Mouse (Mus musculus) midbrain, embryonic 15.5 days (tissue): ENCODE data around the gene Lmo1. TPM values are rescaled to one million over a fixed set of nuclear protein-coding genes. Genes with fewer than 3 reads are reported as not detected.
"Not testable (repeated sequence)": the region's sequence is repeated elsewhere in the genome, so short reads cannot be mapped to it uniquely, and the experiment has no call there.

Experiments used
- ATAC-seq: fragments of 200-750 bp; cut with Nextera tagmentation; replicated peaks from 2 replicates; pipeline ENCODE4 v1.8.0; 2017; ENCODE audit warnings: moderate TSS enrichment
- H3K27ac ChIP-seq: fragments of 300-500 bp; sonication (generic); 2 replicates; pipeline ENCODE4 v1.5.1; 2015; ENCODE audit warnings: mild to moderate bottlenecking, inconsistent platforms
- H3K27me3 ChIP-seq: fragments of 300-500 bp; sonication (generic); replicated peaks from 2 replicates; pipeline ENCODE4 v1.6.1; 2015; ENCODE audit warnings: inconsistent platforms
- H3K36me3 ChIP-seq: fragments of 300-500 bp; sonication (generic); replicated peaks from 2 replicates; pipeline ENCODE4 v1.6.1; 2015; ENCODE audit warnings: inconsistent platforms
- H3K4me1 ChIP-seq: fragments of 300-500 bp; sonication (generic); 2 replicates; pipeline ENCODE4 v1.6.1; 2015; ENCODE audit warnings: inconsistent platforms
- H3K4me2 ChIP-seq: fragments of 300-500 bp; sonication (generic); 2 replicates; pipeline ENCODE4 v1.6.1; 2015; ENCODE audit warnings: inconsistent platforms, mild to moderate bottlenecking, moderate library complexity
- H3K4me3 ChIP-seq: fragments of 300-500 bp; sonication (generic); 2 replicates; pipeline ENCODE4 v1.5.1; 2015; ENCODE audit warnings: mild to moderate bottlenecking, inconsistent platforms
- H3K9ac ChIP-seq: fragments of 300-500 bp; sonication (generic); 2 replicates; pipeline ENCODE4 v1.6.1; 2015; ENCODE audit warnings: mild to moderate bottlenecking, inconsistent platforms
- H3K9me3 ChIP-seq: fragments of 300-500 bp; sonication (generic); 2 replicates; pipeline ENCODE4 v1.6.1; 2016; ENCODE audit warnings: inconsistent platforms
- WGBS: fragments of 180-500 bp; shearing (Covaris S2); methylation state at CpG from one replicate; pipeline ENCODE4 v1.1.7; 2015; ENCODE audit warnings: mixed read lengths; 5-methylcytosine and 5-hydroxymethylcytosine counted together
- polyA plus RNA-seq: library from polyadenylated mRNA; unstranded; fragments of >200 nt; fragmentation: Nextera tagmentation; extraction: Ambion mirVana; gene quantifications from 2 replicates; pipeline ENCODE4 v1.2.1, GENCODE M21; 2015

Gene Lmo1
- polyA plus RNA-seq, 1 experiment from 2014 or later: 155 TPM

DNA sequence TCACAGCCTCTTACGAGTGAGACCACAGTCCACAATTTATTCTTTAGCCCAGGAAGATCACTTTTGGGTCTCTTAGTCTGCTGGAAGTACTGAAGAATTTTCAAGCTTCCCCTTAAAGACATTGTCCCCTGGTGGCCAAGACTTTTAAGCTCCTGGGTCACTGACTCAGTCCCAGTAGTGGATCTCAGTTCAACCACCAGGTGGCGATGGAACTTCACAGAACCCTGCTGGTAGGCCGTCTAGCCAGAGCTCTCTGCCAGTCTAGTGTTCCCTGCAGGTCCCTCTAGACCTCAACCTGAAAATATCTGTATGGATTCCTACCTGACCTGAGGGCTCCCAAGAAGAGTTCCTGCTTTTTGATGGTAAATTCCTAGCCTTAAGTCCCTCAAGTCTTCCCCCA lies 35.6 kb downstream of the Lmo1 start:
- H3K4me1 ChIP-seq: peaks cover 33% of the 10 kb centered on the region
- H3K4me3 ChIP-seq: no peak overlapping the region
- no peak overlapping the region for H3K27ac ChIP-seq
- no peaks in the 10 kb centered on the region for H3K36me3 ChIP-seq
- no peak overlapping the region for H3K9ac ChIP-seq
- 9% methylated on average over 3 of the region's 3 CpGs for WGBS
- ATAC-seq: peak; percentile 69
- no peaks in the 10 kb centered on the region for H3K9me3 ChIP-seq
- no peaks in the 10 kb centered on the region for H3K27me3 ChIP-seq
- no peak overlapping the region for H3K4me2 ChIP-seq

DNA sequence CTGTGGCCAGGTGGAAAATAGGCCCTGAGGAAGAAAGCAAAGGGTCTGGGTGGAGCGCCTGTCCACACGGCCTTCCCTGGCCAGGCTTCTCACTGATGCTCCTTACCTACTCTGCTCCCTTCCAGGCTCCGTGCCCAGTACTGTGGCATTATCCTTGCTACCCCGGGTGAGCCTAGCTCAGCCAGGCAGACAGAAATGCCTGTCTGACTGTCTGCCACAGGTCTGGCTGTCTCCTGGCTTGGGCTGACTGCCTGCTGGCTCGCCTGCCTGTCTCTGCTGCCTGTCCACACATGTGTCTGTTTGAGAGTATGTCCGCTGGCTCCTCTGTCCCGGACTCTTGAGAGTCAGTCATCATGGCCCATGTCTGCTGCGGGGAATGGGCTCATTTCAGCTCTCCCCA lies 37.6 kb downstream of the Lmo1 start:
- no peaks in the 10 kb centered on the region for H3K36me3 ChIP-seq
- H3K4me2 ChIP-seq: no peak overlapping the region
- 89% methylated on average over 8 of the region's 8 CpGs for WGBS
- H3K27ac ChIP-seq: no peak overlapping the region
- no peak for ATAC-seq
- H3K9me3 ChIP-seq: no peaks in the 10 kb centered on the region
- no peaks in the 10 kb centered on the region for H3K27me3 ChIP-seq
- no peak overlapping the region for H3K9ac ChIP-seq
- peaks cover 15% of the 10 kb centered on the region for H3K4me1 ChIP-seq
- H3K4me3 ChIP-seq: no peak overlapping the region

DNA sequence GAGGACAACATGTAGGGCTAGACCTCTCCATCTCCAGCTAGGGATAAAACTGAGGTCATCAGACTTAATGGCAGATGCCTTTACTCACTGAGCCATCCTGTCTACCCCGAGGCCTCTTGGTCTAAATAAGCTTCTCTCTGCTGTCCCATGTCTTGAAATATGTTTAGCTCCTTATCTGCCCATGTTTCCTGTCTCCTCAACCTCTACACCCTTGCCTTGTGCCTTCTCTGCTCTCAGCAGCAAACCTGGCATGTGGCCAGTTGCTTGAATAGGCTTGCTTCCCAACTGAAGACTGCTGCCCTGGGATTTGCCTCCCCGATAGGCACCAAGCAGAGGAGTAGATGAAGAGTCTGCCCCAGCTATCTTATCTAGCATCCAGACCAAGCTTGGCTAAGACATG lies 43.4 kb downstream of the Lmo1 start:
- H3K9me3 ChIP-seq: no peaks in the 10 kb centered on the region
- H3K9ac ChIP-seq: no peak overlapping the region
- 73% methylated on average over 2 of the region's 2 CpGs for WGBS
- no peaks in the 10 kb centered on the region for H3K4me1 ChIP-seq
- H3K4me2 ChIP-seq: no peak overlapping the region
- no peaks in the 10 kb centered on the region for H3K27me3 ChIP-seq
- no peak overlapping the region for H3K4me3 ChIP-seq
- no peak overlapping the region for H3K27ac ChIP-seq
- no peak for ATAC-seq
- H3K36me3 ChIP-seq: no peaks in the 10 kb centered on the region

DNA sequence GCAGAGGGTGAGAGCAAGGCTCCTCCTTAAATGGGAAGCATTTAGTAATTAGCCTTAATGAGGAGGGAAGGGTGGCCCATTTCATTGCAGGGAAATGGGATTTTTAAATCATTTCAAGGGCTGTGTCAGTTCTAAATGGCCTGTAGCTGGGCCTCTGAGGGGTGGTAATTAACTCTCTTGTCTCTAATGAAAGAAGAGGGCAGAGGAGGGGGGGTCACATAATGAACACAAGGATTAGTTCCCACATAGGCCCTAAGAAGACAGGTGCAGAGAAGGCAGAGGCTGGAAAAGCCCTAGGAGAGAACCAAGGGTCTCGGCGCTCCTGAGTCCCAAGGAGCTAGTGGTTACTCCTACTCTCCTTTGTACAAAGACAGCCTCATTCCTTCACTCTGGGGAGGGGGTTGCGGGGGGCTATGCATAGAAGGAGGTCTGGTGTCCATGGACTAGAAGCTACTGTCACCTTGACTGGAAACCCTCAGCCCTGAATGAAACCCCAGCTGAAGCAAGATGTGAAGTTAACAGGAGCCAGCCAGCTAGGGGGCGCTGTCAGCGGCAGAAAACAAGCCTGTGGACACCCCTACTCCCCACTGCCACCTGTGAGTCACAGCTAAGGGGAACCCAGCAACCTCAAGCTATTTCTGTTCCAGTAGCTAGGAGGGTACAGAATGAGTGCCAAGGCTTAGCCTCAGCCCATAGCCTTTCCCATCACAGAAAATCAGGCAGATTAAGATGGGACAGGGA lies 44.9 kb downstream of the Lmo1 start:
- no peak for ATAC-seq
- no peaks in the 10 kb centered on the region for H3K4me1 ChIP-seq
- no peak overlapping the region for H3K27ac ChIP-seq
- H3K4me2 ChIP-seq: no peak overlapping the region
- no peak overlapping the region for H3K9ac ChIP-seq
- no peaks in the 10 kb centered on the region for H3K27me3 ChIP-seq
- 62% methylated on average over 5 of the region's 5 CpGs for WGBS
- no peaks in the 10 kb centered on the region for H3K36me3 ChIP-seq
- H3K4me3 ChIP-seq: no peak overlapping the region
- no peaks in the 10 kb centered on the region for H3K9me3 ChIP-seq

DNA sequence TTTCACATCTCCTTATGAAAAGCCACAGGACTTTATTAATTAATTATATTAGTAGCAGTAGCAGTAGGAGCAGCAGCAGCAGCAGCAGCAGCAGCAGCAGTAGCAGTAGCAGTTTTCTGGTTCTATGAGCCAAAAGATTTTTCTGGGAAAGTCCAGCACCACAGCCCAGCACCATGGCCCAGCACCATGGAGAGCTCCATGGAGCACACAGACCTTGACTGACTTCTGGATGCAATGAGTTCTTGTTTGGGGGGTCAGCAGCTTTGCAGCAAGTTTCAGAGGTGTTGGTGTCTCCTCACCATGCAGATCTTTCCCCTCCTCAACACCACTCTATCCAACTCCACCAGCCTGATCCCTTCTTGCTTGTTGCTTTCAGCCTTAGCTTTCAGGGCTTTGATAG lies 45.6 kb downstream of the Lmo1 start:
- Histone ChIP-seq H3K36me3 (no peaks in the 10 kb centered on the region), H3K9me3 (no peaks in the 10 kb centered on the region), H3K9ac (no peak overlapping the region), H3K27ac (no peak overlapping the region), H3K27me3 (no peaks in the 10 kb centered on the region), H3K4me2 (no peak overlapping the region), H3K4me3 (no peak overlapping the region), H3K4me1 (no peaks in the 10 kb centered on the region)
- ATAC-seq: no peak; the same call in 1 of the 2 replicates

DNA sequence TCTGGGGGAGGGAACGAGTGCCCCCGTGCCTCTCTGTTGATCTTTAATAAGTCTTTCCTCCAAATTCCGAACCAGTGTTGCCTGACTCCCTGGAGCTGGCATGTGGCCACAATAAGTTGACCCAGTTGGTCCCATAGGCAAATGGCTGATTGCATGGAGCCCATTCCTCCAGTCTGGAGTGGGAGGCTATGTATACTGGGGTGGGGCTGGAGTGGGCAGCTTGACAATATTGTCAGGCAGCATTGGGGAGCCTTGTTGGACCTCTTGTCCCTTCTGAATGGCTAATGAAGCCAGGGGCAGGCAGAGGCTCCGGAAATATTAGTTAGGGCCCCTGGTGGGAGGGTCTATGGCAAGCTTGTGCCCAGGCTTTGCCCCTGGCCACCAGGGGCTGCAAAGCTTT lies 59.1 kb downstream of the Lmo1 start:
- Histone ChIP-seq H3K4me1 (peaks cover 21% of the 10 kb centered on the region), H3K36me3 (no peaks in the 10 kb centered on the region), H3K4me2 (no peak overlapping the region), H3K27ac (peak overlapping the region; percentile 74), H3K9ac (no peak overlapping the region), H3K9me3 (no peaks in the 10 kb centered on the region), H3K4me3 (no peak overlapping the region), H3K27me3 (no peaks in the 10 kb centered on the region)
- ATAC-seq: peak; percentile 46
- WGBS: 31% methylated on average over 4 of the region's 4 CpGs

DNA sequence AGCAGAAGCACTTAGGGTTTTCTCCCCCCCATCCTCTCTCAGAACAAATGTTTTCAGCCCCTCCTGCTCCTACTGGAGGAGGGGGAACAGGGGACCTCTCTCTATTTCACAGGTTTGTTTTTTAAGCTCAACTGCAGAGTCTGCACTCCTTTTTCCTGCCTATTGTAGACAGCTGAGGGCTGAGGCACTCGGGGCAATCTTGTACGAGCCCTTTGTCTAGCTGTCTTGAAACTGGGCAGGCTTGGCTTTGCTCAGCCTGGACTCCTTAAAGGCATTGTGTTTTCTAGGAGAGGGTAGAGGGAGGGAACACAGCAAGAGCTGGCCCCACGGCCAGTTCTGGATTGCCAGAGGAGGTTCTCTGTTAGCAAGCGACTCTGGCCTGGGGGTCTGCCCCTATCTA lies 59.5 kb downstream of the Lmo1 start:
- 17% methylated on average over 1 of the region's 4 CpGs for WGBS
- H3K36me3 ChIP-seq, H3K4me2 ChIP-seq, H3K27me3 ChIP-seq, H3K9me3 ChIP-seq, H3K4me3 ChIP-seq, H3K9ac ChIP-seq: not testable (repeated sequence)
- ATAC-seq: peak; percentile 72
- H3K4me1 ChIP-seq: peaks cover 25% of the 10 kb centered on the region
- peak overlapping the region; percentile 74 for H3K27ac ChIP-seq

DNA sequence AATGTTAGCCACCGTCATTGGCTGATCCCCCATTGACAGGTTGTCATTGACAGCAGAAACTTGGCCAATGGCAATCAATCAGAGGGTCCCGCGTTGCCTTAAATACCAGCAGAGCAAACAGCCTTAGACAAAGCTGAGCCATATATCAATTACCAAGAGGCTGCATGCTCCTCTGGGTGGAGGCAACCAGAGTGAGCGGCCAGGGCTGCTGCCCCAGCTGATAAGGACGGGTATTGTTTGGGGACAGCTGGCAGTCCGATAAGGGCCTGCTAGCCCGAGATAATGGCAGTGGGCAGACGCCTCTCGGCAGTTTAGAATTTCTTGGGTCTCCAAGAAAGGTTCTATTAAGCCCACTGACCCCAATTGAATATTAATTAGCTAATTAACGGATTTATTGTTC lies 60.1 kb downstream of the Lmo1 start:
- no peak overlapping the region for H3K4me3 ChIP-seq
- H3K36me3 ChIP-seq: no peaks in the 10 kb centered on the region
- H3K27ac ChIP-seq: peak overlapping the region; percentile 49
- no peaks in the 10 kb centered on the region for H3K27me3 ChIP-seq
- no peaks in the 10 kb centered on the region for H3K9me3 ChIP-seq
- peaks cover 28% of the 10 kb centered on the region for H3K4me1 ChIP-seq
- H3K4me2 ChIP-seq: no peak overlapping the region
- ATAC-seq: peak; percentile 90
- WGBS: 20% methylated on average over 10 of the region's 10 CpGs
- H3K9ac ChIP-seq: no peak overlapping the region

DNA sequence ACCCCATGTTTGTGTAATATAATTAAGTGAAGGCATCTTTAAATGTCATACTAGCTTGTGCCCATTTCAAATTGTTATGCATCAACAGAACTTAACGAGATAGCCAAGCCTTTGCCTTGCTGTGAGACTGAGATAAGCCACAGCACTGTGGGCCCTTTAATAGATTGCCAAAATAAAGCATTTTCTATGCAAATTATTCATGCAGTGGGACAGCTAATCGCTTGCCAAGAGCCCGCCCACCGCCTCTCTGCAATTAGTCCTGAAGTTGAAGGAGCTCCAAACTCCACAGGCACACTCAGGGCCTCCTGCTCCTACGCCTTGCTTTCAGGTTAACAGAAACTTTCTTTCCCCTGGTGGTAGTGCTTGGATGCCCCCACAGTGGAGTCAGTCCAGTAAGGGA lies 64.0 kb downstream of the Lmo1 start:
- H3K27me3 ChIP-seq: no peaks in the 10 kb centered on the region
- no peak overlapping the region for H3K9ac ChIP-seq
- H3K36me3 ChIP-seq: no peaks in the 10 kb centered on the region
- peak; percentile 48 for ATAC-seq
- no peak overlapping the region for H3K4me3 ChIP-seq
- H3K9me3 ChIP-seq: no peaks in the 10 kb centered on the region
- H3K27ac ChIP-seq: no peak overlapping the region
- WGBS: 36% methylated on average over 5 of the region's 5 CpGs
- H3K4me1 ChIP-seq: peaks cover 26% of the 10 kb centered on the region
- no peak overlapping the region for H3K4me2 ChIP-seq

DNA sequence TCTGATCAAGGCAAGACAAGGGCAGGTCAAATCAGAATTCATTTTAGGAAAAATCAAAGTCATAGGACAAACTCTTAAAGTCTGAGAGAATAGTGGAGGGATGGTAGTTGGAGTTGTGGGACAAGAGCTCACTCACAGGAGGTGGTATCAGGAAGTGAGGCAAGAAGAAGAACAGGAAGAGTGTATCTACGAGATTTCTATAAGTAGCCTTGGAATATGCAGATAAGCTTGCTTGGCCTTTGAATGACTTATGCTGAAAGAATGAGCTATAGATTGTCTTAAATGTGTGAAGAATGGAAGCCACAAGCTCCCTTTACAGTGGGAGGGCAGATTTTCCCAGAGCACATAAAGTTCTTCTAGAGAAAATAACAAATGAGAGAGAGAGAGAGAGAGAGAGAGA lies 70.1 kb downstream of the Lmo1 start:
- H3K4me1 ChIP-seq: no peaks in the 10 kb centered on the region
- WGBS: 71% methylated on average over 1 of the region's 1 CpGs
- no peak overlapping the region for H3K4me2 ChIP-seq
- no peak for ATAC-seq
- H3K27ac ChIP-seq: no peak overlapping the region
- no peak overlapping the region for H3K9ac ChIP-seq
- no peaks in the 10 kb centered on the region for H3K9me3 ChIP-seq
- H3K4me3 ChIP-seq: no peak overlapping the region
- no peaks in the 10 kb centered on the region for H3K27me3 ChIP-seq
- H3K36me3 ChIP-seq: no peaks in the 10 kb centered on the region

DNA sequence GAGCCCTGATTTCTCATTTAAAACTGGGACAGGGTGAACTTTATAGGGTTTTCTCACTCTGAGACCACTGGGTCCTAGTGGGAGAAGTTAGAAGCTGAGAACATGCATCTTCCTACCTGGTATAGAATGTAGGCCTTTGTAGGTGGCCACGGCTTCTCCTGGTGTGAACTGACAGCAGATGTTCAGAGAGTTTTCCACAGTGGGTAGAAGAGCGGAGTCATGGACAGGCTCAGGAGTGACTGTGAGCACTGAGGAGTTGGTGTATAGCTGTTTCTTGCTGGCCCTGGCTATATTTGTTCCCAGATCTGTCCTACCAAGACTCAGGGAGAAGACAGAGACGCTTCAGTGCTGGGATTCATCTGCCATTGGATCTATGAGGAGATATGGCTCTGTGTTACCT lies 73.8 kb downstream of the Lmo1 start:
- Histone ChIP-seq H3K9ac (no peak overlapping the region), H3K4me1 (peaks cover 3% of the 10 kb centered on the region; the same call in 1 of the 2 replicates), H3K36me3 (no peaks in the 10 kb centered on the region), H3K27me3 (no peaks in the 10 kb centered on the region), H3K27ac (no peak overlapping the region), H3K4me3 (no peak overlapping the region), H3K9me3 (no peaks in the 10 kb centered on the region), H3K4me2 (no peak overlapping the region)
- ATAC-seq: no peak
- WGBS: 91% methylated on average over 3 of the region's 3 CpGs

DNA sequence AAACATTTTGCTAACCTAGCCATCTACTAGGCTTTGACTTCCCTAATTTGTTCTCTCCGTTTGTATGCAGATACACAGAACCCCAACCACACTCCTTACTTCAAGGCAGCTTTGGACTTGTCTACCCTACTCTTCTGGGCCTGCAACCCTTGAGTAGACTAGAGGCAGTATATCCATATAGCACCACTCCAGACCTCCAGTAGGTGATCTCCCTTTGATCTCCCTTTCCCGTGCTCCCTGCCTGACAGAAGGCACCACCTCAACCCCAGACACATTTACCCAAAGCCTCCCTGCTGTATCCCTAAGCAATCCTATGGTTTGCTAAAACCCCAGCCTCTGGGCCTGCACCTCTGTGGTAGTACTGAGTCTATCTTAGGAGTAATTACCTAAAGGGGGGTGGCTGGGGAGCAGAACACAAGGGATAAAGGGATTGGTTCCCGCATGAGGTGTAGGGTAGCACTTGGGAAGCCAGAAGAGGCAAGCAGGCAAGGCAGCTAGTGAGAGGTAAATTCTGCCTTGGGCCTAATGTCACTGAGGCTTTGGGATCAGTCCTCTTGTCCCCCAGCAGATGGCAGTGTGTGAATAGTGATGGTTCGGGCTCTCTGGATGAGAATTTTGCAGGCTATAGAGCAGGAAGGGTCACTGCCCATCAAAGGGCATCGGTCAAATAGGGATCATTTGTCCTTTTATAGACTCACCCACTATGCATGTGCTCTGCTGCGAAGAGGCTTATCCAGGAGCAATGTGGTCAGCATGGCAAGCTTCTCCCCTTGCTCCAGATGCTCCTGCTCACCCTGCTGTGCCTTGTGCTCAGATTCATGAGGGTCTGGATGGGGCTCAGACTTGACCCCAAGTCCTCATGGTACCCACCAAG lies 76.6 kb downstream of the Lmo1 start:
- Histone ChIP-seq H3K36me3 (no peaks in the 10 kb centered on the region), H3K27ac (no peak overlapping the region), H3K9ac (no peak overlapping the region), H3K9me3 (no peaks in the 10 kb centered on the region), H3K4me3 (no peak overlapping the region), H3K4me1 (peaks cover 3% of the 10 kb centered on the region; the same call in 1 of the 2 replicates), H3K4me2 (no peak overlapping the region), H3K27me3 (no peaks in the 10 kb centered on the region)
- peak; percentile 80 for ATAC-seq
- 24% methylated on average over 6 of the region's 6 CpGs for WGBS

DNA sequence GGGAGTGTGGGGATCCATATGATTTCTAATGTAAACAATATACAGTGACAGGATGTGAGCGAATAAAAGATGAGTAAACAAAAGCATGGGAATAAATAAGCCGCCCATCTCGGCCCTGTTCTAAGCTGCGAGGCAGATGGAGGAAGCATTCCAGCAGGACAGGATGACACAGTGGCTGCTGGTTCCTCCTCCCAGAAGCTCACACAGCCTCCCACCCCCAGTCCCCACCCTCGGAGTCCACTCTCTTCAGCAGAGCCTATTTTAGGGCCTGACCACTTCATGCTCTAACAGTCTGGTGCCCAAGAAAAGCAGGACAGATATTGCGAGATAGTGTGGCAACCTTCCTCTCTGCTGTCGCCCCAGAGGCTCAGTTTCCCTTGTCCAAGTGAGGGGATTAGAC lies 77.8 kb downstream of the Lmo1 start:
- peaks cover 3% of the 10 kb centered on the region; the same call in 1 of the 2 replicates for H3K4me1 ChIP-seq
- H3K4me3 ChIP-seq: no peak overlapping the region
- WGBS: 74% methylated on average over 7 of the region's 7 CpGs
- no peaks in the 10 kb centered on the region for H3K36me3 ChIP-seq
- H3K9ac ChIP-seq: no peak overlapping the region
- ATAC-seq: no peak
- no peak overlapping the region for H3K4me2 ChIP-seq
- H3K9me3 ChIP-seq: no peaks in the 10 kb centered on the region
- no peaks in the 10 kb centered on the region for H3K27me3 ChIP-seq
- H3K27ac ChIP-seq: no peak overlapping the region
